Mouse (Mus musculus) E14TG2a.4 (cell line): ENCODE results near the gene Apod.
"Not testable (repeated sequence)": the region's sequence is repeated elsewhere in the genome, so short reads cannot be mapped to it uniquely, and the experiment has no call there.

Source experiments
- CTCF ChIP-seq: conservative IDR thresholded peaks from 2 replicates; pipeline ENCODE4 v1.5.1; 2014; ENCODE audit warnings: low read length
- NANOG ChIP-seq: IDR thresholded peaks from 2 replicates; pipeline ENCODE4 v1.6.1; 2014; ENCODE audit warnings: borderline replicate concordance, low read length, mixed read lengths
- POU5F1 ChIP-seq: IDR thresholded peaks from 2 replicates; pipeline ENCODE4 v1.6.1; 2014; ENCODE audit warnings: low read length, borderline replicate concordance

- not testable (repeated sequence) for TF ChIP-seq CTCF, NANOG, POU5F1
Observed at GRCm38 (mm10) chr16:31316246-31317143, 1.9 kb upstream of the Apod start.
